Mouse (Mus musculus): ENCODE results near the gene Olfr835. TPM values are rescaled to one million over a fixed set of nuclear protein-coding genes. Genes with fewer than 3 reads are reported as not detected.

Olfr835 gene
- not detected in 2 replicates for polyA plus RNA-seq (2016; fragmentation: Nextera tagmentation; extraction: Ambion mirVana)

GRCm38 (mm10) chr9:19032435-19032834, at the start of gene Olfr835:
Olfr835 (plus strand) TSS chr9:19032735.
- Histone ChIP-seq H3K4me1 (no peaks in the 10 kb centered on the region), H3K4me3 (replicated peaks) (no peak within 1 kb of the TSS), H3K27ac (no peak within 1 kb of the TSS), H3K9ac (no peak within 1 kb of the TSS), H3K9me3 (peaks cover 13% of the 10 kb centered on the region; the same call in 1 of the 2 replicates), H3K36me3 (replicated peaks) (no peaks in the 10 kb centered on the region), H3K4me2 (no peak within 1 kb of the TSS), H3K27me3 (no peaks in the 10 kb centered on the region)
- 72% methylated on average over 1 of the region's 1 CpGs for WGBS
- no peak for ATAC-seq (ENCODE audit: low FRiP score)

DNA sequence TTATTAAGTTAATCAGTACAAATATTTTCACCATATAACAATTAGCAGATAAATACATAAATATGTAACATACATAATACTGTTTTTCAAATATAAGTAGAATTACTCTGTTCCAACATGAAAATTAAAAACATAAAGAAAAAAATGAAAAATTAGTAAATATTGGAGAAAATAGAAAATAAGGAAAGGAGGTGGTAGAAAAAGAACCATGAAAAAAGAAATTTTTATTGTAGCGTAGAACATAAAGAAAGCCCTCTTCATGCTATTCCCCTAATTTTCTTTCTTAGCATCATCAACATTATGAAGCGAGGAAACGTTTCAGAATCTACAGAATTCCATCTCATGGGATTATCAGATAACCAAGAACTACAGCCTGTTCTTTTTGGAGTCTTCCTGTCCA, 44.8 kb upstream of the Olfr835 start, which contains the start of gene Olfr834:
Gene Olfr834, plus strand, starts transcription at position 301 of the 400 bp plus-strand sequence.
- Histone ChIP-seq H3K27me3 (no peaks in the 10 kb centered on the region), H3K9ac (no peak within 1 kb of the TSS), H3K27ac (no peak within 1 kb of the TSS), H3K36me3 (replicated peaks) (no peaks in the 10 kb centered on the region), H3K9me3 (no peaks in the 10 kb centered on the region), H3K4me2 (no peak within 1 kb of the TSS), H3K4me1 (no peaks in the 10 kb centered on the region), H3K4me3 (replicated peaks) (no peak within 1 kb of the TSS)
- no peak for ATAC-seq (ENCODE audit: low FRiP score)
- 81% methylated on average over 3 of the region's 3 CpGs for WGBS

DNA sequence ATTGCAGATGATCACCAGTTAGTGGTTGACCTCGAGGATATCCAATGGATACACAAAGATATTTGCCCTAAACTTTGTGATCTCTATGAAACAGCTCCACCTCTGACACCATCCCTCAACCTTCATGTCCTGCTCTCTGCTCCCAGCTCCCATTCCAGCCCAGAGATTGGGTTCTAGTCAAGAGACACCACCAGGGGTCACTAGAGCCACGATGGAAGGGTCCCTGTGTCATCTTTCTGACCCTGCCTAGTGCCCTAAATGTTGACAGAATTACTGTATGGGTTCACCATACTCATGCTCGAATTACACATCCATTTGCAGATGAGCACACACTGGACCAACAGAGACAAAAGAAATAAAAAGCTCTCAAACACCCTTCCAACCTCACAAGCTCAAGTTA, 52.5 kb downstream of the Olfr835 start:
- Histone ChIP-seq H3K4me1 (no peaks in the 10 kb centered on the region), H3K36me3 (replicated peaks) (no peaks in the 10 kb centered on the region), H3K4me2 (no peak overlapping the region), H3K4me3 (replicated peaks) (no peak overlapping the region), H3K9ac (no peak overlapping the region), H3K27me3 (no peaks in the 10 kb centered on the region), H3K9me3 (peaks cover 13% of the 10 kb centered on the region; the same call in 1 of the 2 replicates), H3K27ac (no peak overlapping the region)
- 45% methylated on average over 3 of the region's 3 CpGs for WGBS
- ATAC-seq (ENCODE audit: low FRiP score) = no peak

Other genes with a start within 250 kb of the Olfr835 start
- gene Olfr828, start 213.2 kb upstream of the Olfr835 start, polyA plus RNA-seq (2016; fragmentation: Nextera tagmentation; extraction: Ambion mirVana) = not detected in 2 replicates
- not detected in 2 replicates for gene Olfr829, start 177.8 kb upstream of the Olfr835 start, polyA plus RNA-seq (2016; fragmentation: Nextera tagmentation; extraction: Ambion mirVana)
- gene Olfr830, start 158.0 kb upstream of the Olfr835 start, polyA plus RNA-seq (2016; fragmentation: Nextera tagmentation; extraction: Ambion mirVana) = not detected in 2 replicates
- gene Olfr832, start 95.6 kb upstream of the Olfr835 start, polyA plus RNA-seq (2016; fragmentation: Nextera tagmentation; extraction: Ambion mirVana) = not detected in 2 replicates
- gene Olfr834, start 44.7 kb upstream of the Olfr835 start, polyA plus RNA-seq (2016; fragmentation: Nextera tagmentation; extraction: Ambion mirVana) = not detected in 2 replicates
- not detected in 2 replicates for gene Olfr836, start 87.6 kb downstream of the Olfr835 start, polyA plus RNA-seq (2016; fragmentation: Nextera tagmentation; extraction: Ambion mirVana)
- gene Olfr837, start 103.6 kb downstream of the Olfr835 start, polyA plus RNA-seq (2016; fragmentation: Nextera tagmentation; extraction: Ambion mirVana) = not detected in 2 replicates
- gene Olfr839-ps1, start 144.6 kb downstream of the Olfr835 start, polyA plus RNA-seq (2016; fragmentation: Nextera tagmentation; extraction: Ambion mirVana) = not detected in 2 replicates
- gene Olfr843, start 219.3 kb downstream of the Olfr835 start, polyA plus RNA-seq (2016; fragmentation: Nextera tagmentation; extraction: Ambion mirVana) = not detected in 2 replicates